Comparison of ENCODE assay signal across 8 mouse cellular contexts in the genomic region with DNA sequence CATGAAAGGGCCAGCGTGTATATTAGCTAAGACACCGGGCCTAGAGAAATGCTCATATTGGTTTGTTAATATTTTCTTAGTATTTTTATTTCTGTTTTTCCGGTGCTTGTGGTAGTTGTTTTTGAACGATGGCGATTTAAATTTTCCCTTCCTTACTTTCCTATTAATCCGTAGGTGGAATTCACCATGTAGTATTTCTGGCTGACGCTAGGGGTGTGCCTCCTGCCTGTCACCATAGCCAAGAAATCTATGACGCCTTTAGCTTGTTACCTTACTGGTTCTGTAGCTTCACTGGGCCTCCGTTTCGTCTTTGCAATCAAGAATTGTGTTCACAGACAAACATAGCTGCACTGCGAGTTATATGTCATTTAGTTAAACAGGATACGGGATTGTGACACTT. TPM values are rescaled to one million over a fixed set of nuclear protein-coding genes. Genes with fewer than 3 reads are reported as not detected.
A peak's percentile ranks its signal among the peaks of the same experiment; 100 is the strongest.
DNase-seq lines count a peak whose midpoint lies in the region; ATAC-seq lines count a peak whose summit lies in the region.

No protein-coding gene starts in this region.

- no peaks in the 10 kb centered on the region for H3K36me3 ChIP-seq in intestine, embryonic 14.5 days (ENCODE audit: control insufficient read depth, insufficient read depth, low read length)

- peak; percentile 20 for DNase-seq in ovary, adult 18-20 months (ENCODE audit: low spot score)
- DNase-seq in ovary, postnatal 10 days (ENCODE audit: low spot score), result no peak
- peak; percentile 52 to 75 for DNase-seq in cerebellum, postnatal 25 days
- DNase-seq in gastrocnemius, postnatal 10 days, result peak; percentile 19
- no peak for DNase-seq in intestine, embryonic 14.5 days (ENCODE audit: low spot score)
- DNase-seq in left cerebral cortex, postnatal 25 days (ENCODE audit: low spot score in 2 of 2), result peak; percentile 60 to 72
- DNase-seq in right cerebral cortex, postnatal 4 days, result peak; percentile 25

- H3K27me3 ChIP-seq in intestine, embryonic 14.5 days (replicated peaks; ENCODE audit: control insufficient read depth, insufficient read depth, low read length), result no peaks in the 10 kb centered on the region

- peak overlapping the region; percentile 95 for H3K4me3 ChIP-seq in intestine, embryonic 14.5 days (ENCODE audit: low read depth, low read length)

- H3K27ac ChIP-seq in intestine, embryonic 14.5 days (ENCODE audit: low read depth), result peak overlapping the region; percentile 95

- whole genome bisulfite sequencing in intestine, embryonic 14.5 days, result under 1% methylated on average over 12 of the region's 12 CpGs

- intact Hi-C loops in left cerebral cortex, postnatal 25 days (cut with DNase I), result loop anchor here (1.0 to 2.0 kb wide), 3 partner anchors 53 to 107 kb away; a partner anchor contains a TSS

- peaks cover 28% of the 10 kb centered on the region for H3K4me1 ChIP-seq in intestine, embryonic 14.5 days (replicated peaks; ENCODE audit: control insufficient read depth, insufficient read depth, low read length)

- H3K4me2 ChIP-seq in intestine, embryonic 14.5 days (ENCODE audit: low read length), result peak overlapping the region; percentile 75

- H3K9ac ChIP-seq in intestine, embryonic 14.5 days (ENCODE audit: low read length), result peak overlapping the region; percentile 98

- no peaks in the 10 kb centered on the region for H3K9me3 ChIP-seq in intestine, embryonic 14.5 days (ENCODE audit: control insufficient read depth, low read length)

- no peak for ATAC-seq in intestine, embryonic 14.5 days (replicated peaks; ENCODE audit: low FRiP score, low TSS enrichment, low read depth)
- ATAC-seq in megakaryocyte-erythroid progenitor cell, adult 5-6 weeks (replicated peaks; ENCODE audit: low FRiP score, low TSS enrichment, poor library complexity, severe bottlenecking), result peak; percentile 72

RNA-seq across cellular contexts. Expression of a gene that starts 1.2 kb away (rescaled TPM):
- total RNA-seq in gastrocnemius, postnatal 10 days (2021), result 100 to 1,000 TPM; 177 to 186 TPM
- polyA plus RNA-seq in intestine, embryonic 14.5 days (2014; fragmentation: Nextera tagmentation; extraction: Ambion mirVana), result 92.9 and 94.5 TPM in 2 replicates
- total RNA-seq in left cerebral cortex, postnatal 25 days (2021), result 100 to 1,000 TPM; 776 to 809 TPM
- 46.4 and 67.7 TPM in 2 replicates for total RNA-seq in megakaryocyte-erythroid progenitor cell, adult 5-6 weeks (2014; fragmentation: Nextera tagmentation)
- 71.9 and 84.0 TPM in 2 replicates for total RNA-seq in megakaryocyte-erythroid progenitor cell, adult 5-6 weeks (2017)

RNA-seq across cellular contexts. Expression of a gene that starts 21.7 kb away (rescaled TPM):
- 1 to 10 TPM; 6.5 to 7.4 TPM for total RNA-seq in gastrocnemius, postnatal 10 days (2021)
- polyA plus RNA-seq in intestine, embryonic 14.5 days (2014; fragmentation: Nextera tagmentation; extraction: Ambion mirVana), result 27.0 and 27.7 TPM in 2 replicates
- 1 to 10 TPM; 7.8 to 9.0 TPM for total RNA-seq in left cerebral cortex, postnatal 25 days (2021)
- 37.3 and 42.1 TPM in 2 replicates for total RNA-seq in megakaryocyte-erythroid progenitor cell, adult 5-6 weeks (2014; fragmentation: Nextera tagmentation)
- 62.6 and 67.4 TPM in 2 replicates for total RNA-seq in megakaryocyte-erythroid progenitor cell, adult 5-6 weeks (2017)

RNA-seq across cellular contexts. Expression of a gene that starts 51.1 kb away (rescaled TPM):
- total RNA-seq in gastrocnemius, postnatal 10 days (2021), result 10 to 100 TPM; 41.6 to 47.9 TPM
- 86.2 and 89.4 TPM in 2 replicates for polyA plus RNA-seq in intestine, embryonic 14.5 days (2014; fragmentation: Nextera tagmentation; extraction: Ambion mirVana)
- 10 to 100 TPM; 23.8 to 26.0 TPM for total RNA-seq in left cerebral cortex, postnatal 25 days (2021)
- total RNA-seq in megakaryocyte-erythroid progenitor cell, adult 5-6 weeks (2014; fragmentation: Nextera tagmentation), result 74.1 and 104 TPM in 2 replicates
- 176 and 177 TPM in 2 replicates for total RNA-seq in megakaryocyte-erythroid progenitor cell, adult 5-6 weeks (2017)

Comparison
In these comparisons a context has a peak if more than half of its experiments do, and no peak if none do; other contexts are left out.
1. DNase-seq: peak in ovary, adult 18-20 months (single experiment), cerebellum, postnatal 25 days (2 of 2), gastrocnemius, postnatal 10 days (single experiment), left cerebral cortex, postnatal 25 days (2 of 2) and right cerebral cortex, postnatal 4 days (single experiment); none in ovary, postnatal 10 days (single experiment) and intestine, embryonic 14.5 days (single experiment).
2. RNA of a gene that starts 1.2 kb away (total RNA-seq): 776 to 809 TPM in left cerebral cortex, postnatal 25 days; 177 to 186 TPM in gastrocnemius, postnatal 10 days and 46.4 to 84.0 TPM in megakaryocyte-erythroid progenitor cell, adult 5-6 weeks; every median in the first group is over 4 times any median in the second.